Mouse (Mus musculus) CD4-positive helper T cell, adult 2 months (primary cell): ENCODE measurements at regions not wholly inside any gene's neighbourhood (a gene's known extent, or its start where the extent isn't known, plus 50 kb on each side); places are given as distances from the start of the nearest gene placed in this dataset.

Experiments
- DNase-seq: peaks from one replicate; pipeline ENCODE4 v3.0.0-alpha.2; 2012; ENCODE audit warnings: low read depth, missing footprints, low spot score

- no peak for DNase-seq
These were observed 388.8 kb downstream of the Wdr11 start for GRCm38 (mm10) chr7:129980501-129980900.

GRCm38 (mm10) chr7:129982411-129982810 is 390.7 kb downstream of the Wdr11 start:
- no peak for DNase-seq

- no peak for DNase-seq
These were observed 392.0 kb downstream of the Wdr11 start for GRCm38 (mm10) chr7:129983601-129984120.

GRCm38 (mm10) chr7:129984367-129984766 is 392.7 kb downstream of the Wdr11 start:
- no peak for DNase-seq

GRCm38 (mm10) chr7:129987119-129987665 is 395.5 kb downstream of the Wdr11 start:
- no peak for DNase-seq

GRCm38 (mm10) chr7:129987713-129988112 is 396.1 kb downstream of the Wdr11 start:
- no peak for DNase-seq

GRCm38 (mm10) chr7:129993446-129994223 is 402.0 kb downstream of the Wdr11 start:
- no peak for DNase-seq

GRCm38 (mm10) chr7:129995529-129995928 is 403.9 kb downstream of the Wdr11 start:
- DNase-seq, result no peak

- no peak for DNase-seq
These were observed 409.4 kb downstream of the Wdr11 start for GRCm38 (mm10) chr7:130001064-130001463.

- DNase-seq, result no peak
These were observed 410.3 kb downstream of the Wdr11 start for GRCm38 (mm10) chr7:130002002-130002401.

- DNase-seq, result no peak
These were observed 413.7 kb downstream of the Wdr11 start for GRCm38 (mm10) chr7:130005406-130005805.

GRCm38 (mm10) chr7:130007993-130008583 is 416.4 kb downstream of the Wdr11 start:
- DNase-seq, result no peak

- DNase-seq, result no peak
These were observed 417.1 kb downstream of the Wdr11 start for GRCm38 (mm10) chr7:130008591-130009418.

GRCm38 (mm10) chr7:130012067-130012466 is 420.4 kb downstream of the Wdr11 start:
- no peak for DNase-seq

GRCm38 (mm10) chr7:130013109-130013508 is 421.4 kb downstream of the Wdr11 start:
- DNase-seq, result no peak

GRCm38 (mm10) chr7:130014609-130015008 is 422.9 kb downstream of the Wdr11 start:
- no peak for DNase-seq

- DNase-seq, result no peak
These were observed 423.8 kb downstream of the Wdr11 start for GRCm38 (mm10) chr7:130015375-130016014.

GRCm38 (mm10) chr7:130016015-130016874 is 424.6 kb downstream of the Wdr11 start:
- DNase-seq, result no peak

GRCm38 (mm10) chr7:130018891-130019290 is 427.2 kb downstream of the Wdr11 start:
- DNase-seq, result no peak

GRCm38 (mm10) chr7:130028945-130029344 is 437.3 kb downstream of the Wdr11 start:
- no peak for DNase-seq
